Mouse (Mus musculus): ENCODE data around the gene Fosl2. TPM values are rescaled to one million over a fixed set of nuclear protein-coding genes. Genes with fewer than 3 reads are reported as not detected.

The Fosl2 gene
- polyA plus RNA-seq (2016; fragmentation: Nextera tagmentation; extraction: Ambion mirVana): 0.48 and 0.63 TPM in 2 replicates

- peak within 1 kb of the TSS; percentile 69 for H3K4me3 ChIP-seq
- WGBS: under 1% methylated on average over 82 of the region's 85 CpGs
- H3K9me3 ChIP-seq (replicated peaks): no peaks in the 10 kb centered on the region
- H3K27me3 ChIP-seq (ENCODE audit: low read depth, poor library complexity, severe bottlenecking): peaks cover 64% of the 10 kb centered on the region
- peak within 1 kb of the TSS; percentile 90 for H3K27ac ChIP-seq
- H3K4me1 ChIP-seq: peaks cover 57% of the 10 kb centered on the region
- no peaks in the 10 kb centered on the region for H3K36me3 ChIP-seq
- peak; percentile 88 for DNase-seq (ENCODE audit: low spot score)
These were observed at the start of gene Fosl2 for GRCm38 (mm10) chr5:32135336-32136206. TSS of gene Fosl2 (plus strand) at chr5:32135801.

- Histone ChIP-seq H3K27ac (no peak overlapping the region), H3K9me3 (replicated peaks) (no peaks in the 10 kb centered on the region), H3K36me3 (no peaks in the 10 kb centered on the region), H3K27me3 (ENCODE audit: low read depth, poor library complexity, severe bottlenecking) (no peaks in the 10 kb centered on the region), H3K4me1 (peaks cover 28% of the 10 kb centered on the region), H3K4me3 (no peak overlapping the region)
- no peak for DNase-seq (ENCODE audit: low spot score)
- 93% methylated on average over 2 of the region's 2 CpGs for WGBS
These were observed 49.6 kb upstream of the Fosl2 start for GRCm38 (mm10) chr5:32085971-32086370.

GRCm38 (mm10) chr5:32086526-32087090, 49.0 kb upstream of the Fosl2 start:
- no peaks in the 10 kb centered on the region for H3K36me3 ChIP-seq
- no peaks in the 10 kb centered on the region for H3K9me3 ChIP-seq (replicated peaks)
- no peak overlapping the region for H3K4me3 ChIP-seq
- WGBS: 76% methylated on average over 6 of the region's 6 CpGs
- H3K27ac ChIP-seq: no peak overlapping the region
- no peaks in the 10 kb centered on the region for H3K27me3 ChIP-seq (ENCODE audit: low read depth, poor library complexity, severe bottlenecking)
- DNase-seq (ENCODE audit: low spot score): no peak
- peaks cover 22% of the 10 kb centered on the region for H3K4me1 ChIP-seq

- Histone ChIP-seq H3K27me3 (ENCODE audit: low read depth, poor library complexity, severe bottlenecking) (no peaks in the 10 kb centered on the region), H3K4me3 (no peak overlapping the region), H3K9me3 (replicated peaks) (no peaks in the 10 kb centered on the region), H3K4me1 (peaks cover 25% of the 10 kb centered on the region), H3K27ac (no peak overlapping the region), H3K36me3 (no peaks in the 10 kb centered on the region)
- no peak for DNase-seq (ENCODE audit: low spot score)
- WGBS: 51% methylated on average over 5 of the region's 5 CpGs
These were observed 46.1 kb upstream of the Fosl2 start for GRCm38 (mm10) chr5:32089481-32089880.

- Histone ChIP-seq H3K27ac (no peak overlapping the region), H3K9me3 (replicated peaks) (no peaks in the 10 kb centered on the region), H3K36me3 (no peaks in the 10 kb centered on the region), H3K4me3 (no peak overlapping the region), H3K4me1 (peaks cover 25% of the 10 kb centered on the region), H3K27me3 (ENCODE audit: low read depth, poor library complexity, severe bottlenecking) (no peaks in the 10 kb centered on the region)
- no peak for DNase-seq (ENCODE audit: low spot score)
These were observed 43.3 kb upstream of the Fosl2 start for GRCm38 (mm10) chr5:32092281-32092680.

- Histone ChIP-seq H3K9me3 (replicated peaks) (no peaks in the 10 kb centered on the region), H3K4me3 (no peak overlapping the region), H3K36me3 (no peaks in the 10 kb centered on the region), H3K4me1 (peaks cover 19% of the 10 kb centered on the region), H3K27ac (no peak overlapping the region), H3K27me3 (ENCODE audit: low read depth, poor library complexity, severe bottlenecking) (no peaks in the 10 kb centered on the region)
- no peak for DNase-seq (ENCODE audit: low spot score)
- 79% methylated on average over 3 of the region's 3 CpGs for whole genome bisulfite sequencing
These were observed 36.9 kb upstream of the Fosl2 start for GRCm38 (mm10) chr5:32098691-32099090.

GRCm38 (mm10) chr5:32102484-32102883, 33.1 kb upstream of the Fosl2 start:
- no peak overlapping the region for H3K27ac ChIP-seq

GRCm38 (mm10) chr5:32102971-32103431, 32.6 kb upstream of the Fosl2 start:
- no peak for DNase-seq (ENCODE audit: low spot score)
- H3K36me3 ChIP-seq: no peaks in the 10 kb centered on the region
- no peak overlapping the region for H3K27ac ChIP-seq
- H3K4me3 ChIP-seq: no peak overlapping the region
- H3K27me3 ChIP-seq (ENCODE audit: low read depth, poor library complexity, severe bottlenecking): no peaks in the 10 kb centered on the region
- 69% methylated on average over 6 of the region's 6 CpGs for WGBS
- H3K9me3 ChIP-seq (replicated peaks): no peaks in the 10 kb centered on the region
- peaks cover 16% of the 10 kb centered on the region for H3K4me1 ChIP-seq

More at GRCm38 (mm10) chr5:32102484-32102883, 33.1 kb upstream of the Fosl2 start:
- Histone ChIP-seq H3K9me3 (replicated peaks) (no peaks in the 10 kb centered on the region), H3K27me3 (ENCODE audit: low read depth, poor library complexity, severe bottlenecking) (no peaks in the 10 kb centered on the region), H3K4me1 (peaks cover 16% of the 10 kb centered on the region), H3K4me3 (no peak overlapping the region), H3K36me3 (no peaks in the 10 kb centered on the region)
- 57% methylated on average over 5 of the region's 5 CpGs for WGBS
- no peak for DNase-seq (ENCODE audit: low spot score)

GRCm38 (mm10) chr5:32103545-32103944, 32.1 kb upstream of the Fosl2 start:
- Histone ChIP-seq H3K27ac (no peak overlapping the region), H3K27me3 (ENCODE audit: low read depth, poor library complexity, severe bottlenecking) (no peaks in the 10 kb centered on the region), H3K4me3 (no peak overlapping the region), H3K9me3 (replicated peaks) (no peaks in the 10 kb centered on the region), H3K36me3 (no peaks in the 10 kb centered on the region), H3K4me1 (peaks cover 16% of the 10 kb centered on the region)
- 89% methylated on average over 1 of the region's 1 CpGs for WGBS
- DNase-seq (ENCODE audit: low spot score): no peak

- no peak for DNase-seq (ENCODE audit: low spot score)
- no peaks in the 10 kb centered on the region for H3K27me3 ChIP-seq (ENCODE audit: low read depth, poor library complexity, severe bottlenecking)
- 86% methylated on average over 12 of the region's 12 CpGs for WGBS
- no peaks in the 10 kb centered on the region for H3K9me3 ChIP-seq (replicated peaks)
- peaks cover 16% of the 10 kb centered on the region for H3K4me1 ChIP-seq
- no peak overlapping the region for H3K4me3 ChIP-seq
- H3K27ac ChIP-seq: no peak overlapping the region
- no peaks in the 10 kb centered on the region for H3K36me3 ChIP-seq
These were observed 31.2 kb upstream of the Fosl2 start for GRCm38 (mm10) chr5:32104119-32104990.

GRCm38 (mm10) chr5:32106473-32107140, 29.0 kb upstream of the Fosl2 start:
- no peak for DNase-seq (ENCODE audit: low spot score)
- Histone ChIP-seq H3K4me1 (peaks cover 10% of the 10 kb centered on the region), H3K4me3 (no peak overlapping the region), H3K9me3 (replicated peaks) (no peaks in the 10 kb centered on the region), H3K27me3 (ENCODE audit: low read depth, poor library complexity, severe bottlenecking) (no peaks in the 10 kb centered on the region), H3K36me3 (no peaks in the 10 kb centered on the region), H3K27ac (no peak overlapping the region)
- WGBS: 83% methylated on average over 5 of the region's 5 CpGs

- DNase-seq (ENCODE audit: low spot score): no peak
- Histone ChIP-seq H3K4me1 (no peaks in the 10 kb centered on the region), H3K36me3 (no peaks in the 10 kb centered on the region), H3K9me3 (replicated peaks) (no peaks in the 10 kb centered on the region), H3K27me3 (ENCODE audit: low read depth, poor library complexity, severe bottlenecking) (no peaks in the 10 kb centered on the region), H3K27ac (no peak overlapping the region), H3K4me3 (no peak overlapping the region)
- WGBS: 98% methylated on average over 4 of the region's 4 CpGs
These were observed 24.9 kb upstream of the Fosl2 start for GRCm38 (mm10) chr5:32110651-32111050.

Measured in limb, embryonic 10.5 days (tissue).